Mouse (Mus musculus) CH12.LX (cell line): ENCODE data around the gene Tgfbi. TPM values are rescaled to one million over a fixed set of nuclear protein-coding genes. Genes with fewer than 3 reads are reported as not detected.

Experiments used
- DNase-seq: peaks from one replicate; pipeline ENCODE4 v3.0.0-alpha.2; 2013; ENCODE audit errors: extremely low read depth
- H3K27ac ChIP-seq: 2 replicates; pipeline ENCODE4 v1.5.1; 2012; ENCODE audit warnings: low read depth, mild to moderate bottlenecking, control low read depth, moderate library complexity; ENCODE audit not compliant: insufficient read depth
- H3K27me3 ChIP-seq: replicated peaks from 2 replicates; pipeline ENCODE3; 2012; ENCODE audit warnings: inconsistent platforms
- H3K36me3 ChIP-seq, 2 experiments: replicated peaks in 1 of 2; 2 replicates each; pipeline versions ENCODE3 to v1.6.1; 2012; ENCODE audit warnings: inconsistent platforms in 1 of 2, low read length in 1 of 2, mild to moderate bottlenecking in 1 of 2, mixed read lengths in 1 of 2, moderate library complexity in 1 of 2; ENCODE audit not compliant: control insufficient read depth in 1 of 2, insufficient read depth in 1 of 2
- H3K4me1 ChIP-seq, 2 experiments: 2 replicates each; pipeline ENCODE4 v1.6.1; 2012; ENCODE audit warnings: inconsistent platforms in 1 of 2, moderate library complexity in 1 of 2; ENCODE audit not compliant: insufficient read depth in 2 of 2, control insufficient read depth in 1 of 2
- H3K4me2 ChIP-seq: 2 replicates; pipeline ENCODE4 v1.6.1; 2012; ENCODE audit warnings: low read depth, mild to moderate bottlenecking, control low read depth; ENCODE audit not compliant: poor library complexity, insufficient read depth, severe bottlenecking
- H3K4me3 ChIP-seq, 3 experiments: fragments of 150-350 bp in 1 of 3; sonication (generic) in 1 of 3; replicated peaks in 1 of 3; 2 replicates each; pipeline versions ENCODE3 to v1.5.1; 2011 to 2012; ENCODE audit warnings: low read depth in 2 of 3, low read length in 2 of 3, mild to moderate bottlenecking in 2 of 3, moderate library complexity in 2 of 3, control low read depth in 1 of 3, improper control_type of control experiment in 1 of 3, inconsistent platforms in 1 of 3, mixed read lengths in 1 of 3; ENCODE audit not compliant: poor library complexity in 1 of 3
- H3K79me2 ChIP-seq: replicated peaks from 2 replicates; pipeline ENCODE4 v1.6.1; 2012; ENCODE audit warnings: mild to moderate bottlenecking, moderate library complexity; ENCODE audit not compliant: control insufficient read depth, poor library complexity, insufficient read depth, severe bottlenecking; ENCODE audit errors: extremely low read depth
- H3K9ac ChIP-seq: 2 replicates; pipeline ENCODE4 v1.6.1; 2012; ENCODE audit warnings: low read depth, mild to moderate bottlenecking, control low read depth, moderate library complexity; ENCODE audit not compliant: insufficient read depth
- H3K9me3 ChIP-seq: replicated peaks from 2 replicates; pipeline ENCODE3; 2012; ENCODE audit warnings: low read length, inconsistent platforms, mixed read lengths
- BHLHE40 ChIP-seq: IDR thresholded peaks from 2 replicates; pipeline ENCODE4 v1.6.1; 2011; ENCODE audit warnings: mild to moderate bottlenecking, low read depth, low read length, improper control_type of control experiment
- CHD1 ChIP-seq: IDR thresholded peaks from 2 replicates; pipeline ENCODE4 v1.6.1; 2012; ENCODE audit warnings: low read depth, low read length, improper control_type of control experiment, inconsistent platforms
- CHD2 ChIP-seq: IDR thresholded peaks from 2 replicates; pipeline ENCODE4 v1.6.1; 2011; ENCODE audit warnings: low read length, improper control_type of control experiment
- E2F4 ChIP-seq: IDR thresholded peaks from 2 replicates; pipeline ENCODE4 v1.6.1; 2011; ENCODE audit warnings: low read depth, low read length, improper control_type of control experiment; ENCODE audit not compliant: insufficient replicate concordance
- ELF1 ChIP-seq: IDR thresholded peaks from 2 replicates; pipeline ENCODE4 v1.6.1; 2014; ENCODE audit warnings: low read depth, mild to moderate bottlenecking, inconsistent platforms, low read length, improper control_type of control experiment
- EP300 ChIP-seq: IDR thresholded peaks from 2 replicates; pipeline ENCODE4 v1.6.1; 2011; ENCODE audit warnings: low read length, improper control_type of control experiment
- ETS1 ChIP-seq: conservative IDR thresholded peaks from 2 replicates; pipeline ENCODE4 v1.6.1; 2012; ENCODE audit warnings: low read depth, mild to moderate bottlenecking, inconsistent platforms, low read length, improper control_type of control experiment, moderate library complexity
- GABPA ChIP-seq: IDR thresholded peaks from 2 replicates; pipeline ENCODE4 v1.6.1; 2012; ENCODE audit warnings: low read depth, low read length, improper control_type of control experiment, inconsistent platforms; ENCODE audit not compliant: insufficient replicate concordance
- HCFC1 ChIP-seq: IDR thresholded peaks from 2 replicates; pipeline ENCODE4 v1.6.1; 2012; ENCODE audit warnings: low read depth, mild to moderate bottlenecking, inconsistent platforms, low read length, improper control_type of control experiment
- IRF4 ChIP-seq: IDR thresholded peaks from 2 replicates; pipeline ENCODE4 v1.6.1; 2014; ENCODE audit warnings: low read depth, mild to moderate bottlenecking, inconsistent platforms, low read length, improper control_type of control experiment
- JUN ChIP-seq: IDR thresholded peaks from 2 replicates; pipeline ENCODE4 v1.6.1; 2011; ENCODE audit warnings: low read depth, mild to moderate bottlenecking, low read length, improper control_type of control experiment, moderate library complexity; ENCODE audit not compliant: insufficient read depth
- MAX ChIP-seq: IDR thresholded peaks from 2 replicates; pipeline ENCODE4 v1.6.1; 2011; ENCODE audit warnings: low read length, improper control_type of control experiment
- MEF2A ChIP-seq: IDR thresholded peaks from 2 replicates; pipeline ENCODE4 v1.6.1; 2014; ENCODE audit warnings: low read depth, mild to moderate bottlenecking, inconsistent platforms, low read length, improper control_type of control experiment, borderline replicate concordance
- MXI1 ChIP-seq: IDR thresholded peaks from 2 replicates; pipeline ENCODE4 v1.6.1; 2011; ENCODE audit warnings: mild to moderate bottlenecking, low read depth, low read length, improper control_type of control experiment
- NRF1 ChIP-seq: IDR thresholded peaks from 2 replicates; pipeline ENCODE4 v1.6.1; 2014; ENCODE audit warnings: low read depth, mild to moderate bottlenecking, inconsistent platforms, low read length, improper control_type of control experiment, moderate library complexity
- PAX5 ChIP-seq: IDR thresholded peaks from 2 replicates; pipeline ENCODE4 v1.6.1; 2012; ENCODE audit warnings: low read length, inconsistent platforms, mixed read lengths
- POLR2AphosphoS2 ChIP-seq: IDR thresholded peaks from 2 replicates; pipeline ENCODE4 v1.6.1; 2011; ENCODE audit warnings: low read depth, low read length, improper control_type of control experiment
- SIN3A ChIP-seq: IDR thresholded peaks from 2 replicates; pipeline ENCODE4 v1.6.1; 2012; ENCODE audit warnings: low read length, improper control_type of control experiment, inconsistent platforms
- SMC3 ChIP-seq: IDR thresholded peaks from 2 replicates; pipeline ENCODE4 v1.6.1; 2011; ENCODE audit warnings: low read depth, low read length, improper control_type of control experiment
- TBP ChIP-seq: conservative IDR thresholded peaks from 2 replicates; pipeline ENCODE4 v1.6.1; 2011; ENCODE audit warnings: low read depth, low read length, improper control_type of control experiment
- UBTF ChIP-seq: IDR thresholded peaks from 2 replicates; pipeline ENCODE4 v1.6.1; 2012; ENCODE audit warnings: low read depth, mild to moderate bottlenecking, inconsistent platforms, low read length, improper control_type of control experiment, moderate library complexity
- USF1 ChIP-seq: IDR thresholded peaks from 2 replicates; pipeline ENCODE4 v1.6.1; 2014; ENCODE audit warnings: low read depth, mild to moderate bottlenecking, inconsistent platforms, low read length, improper control_type of control experiment
- USF2 ChIP-seq: conservative IDR thresholded peaks from 2 replicates; pipeline ENCODE4 v1.6.1; 2011; ENCODE audit warnings: low read depth, low read length, improper control_type of control experiment
- ZKSCAN1 ChIP-seq: IDR thresholded peaks from 2 replicates; pipeline ENCODE4 v1.6.1; 2012; ENCODE audit warnings: low read depth, inconsistent platforms, low read length, improper control_type of control experiment, borderline replicate concordance
- ZMIZ1 ChIP-seq: IDR thresholded peaks from 2 replicates; pipeline ENCODE4 v1.6.1; 2012; ENCODE audit warnings: low read depth, mild to moderate bottlenecking, inconsistent platforms, low read length, improper control_type of control experiment
- ZNF384 ChIP-seq: IDR thresholded peaks from 2 replicates; pipeline ENCODE4 v1.6.1; 2012; ENCODE audit warnings: low read depth, low read length, improper control_type of control experiment, inconsistent platforms
- dilution Hi-C: fragments of 300-500 bp; cut with MboI; formaldehyde crosslinking; loops from 2 replicates; pipeline ENCODE4 v1.14.3; 2020; ENCODE audit warnings: low sequenced_read_pairs; ENCODE audit not compliant: extremely low pct_unique_long_range_greater_than_20kb, extremely low pct_ligation_motif_present
- in situ Hi-C: fragments of 300-500 bp; cut with MboI; formaldehyde crosslinking; loops from 3 replicates; pipeline ENCODE4 v1.14.3; 2019; ENCODE audit warnings: low sequenced_read_pairs, low pct_ligation_motif_present, low pct_unique_long_range_greater_than_20kb, mixed read lengths
- polyA plus RNA-seq: library from polyadenylated mRNA; unstranded; fragments of >175 nt; gene quantifications from 2 replicates; pipeline ENCODE4 v1.2.1, GENCODE M21; 2012; ENCODE audit warnings: low read depth; ENCODE audit not compliant: insufficient read length
- total RNA-seq, 2 experiments: library from RNA; depleted of rRNA; stranded (reverse); fragments of 300-350 nt in 1 of 2; fragments of >200 nt in 1 of 2; gene quantifications; 2 replicates each; pipeline ENCODE4 v1.2.3; 2012 to 2014

Gene Tgfbi
- total and polyA plus RNA-seq, 3 experiments, result not detected

DNA sequence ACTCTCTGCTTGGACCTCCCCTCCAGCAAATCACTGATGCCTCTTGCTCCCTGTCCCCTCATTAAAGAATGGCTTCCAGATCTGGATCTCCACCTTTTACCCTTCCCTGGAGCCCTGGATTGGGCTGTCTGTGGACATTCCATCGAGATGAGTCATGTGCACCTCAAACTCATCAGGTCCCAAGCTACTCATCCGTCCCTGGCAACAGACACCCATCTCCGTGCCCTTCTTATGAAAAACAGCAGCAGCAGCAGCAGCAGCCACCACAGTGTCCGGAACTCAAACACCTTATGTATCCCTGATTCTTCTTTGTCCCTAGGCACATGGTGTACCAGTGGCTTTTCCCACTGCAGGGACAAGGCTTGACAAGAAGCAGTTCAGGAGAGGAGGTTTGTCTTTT is 1.5 kb upstream of the Tgfbi start:
- no peak for DNase-seq
- Histone ChIP-seq H3K36me3 (no peaks in the 10 kb centered on the region), H3K4me3 (no peak overlapping the region), H3K4me1 (no peaks in the 10 kb centered on the region; a peak in 1 of 4 replicates), H3K9ac (no peak overlapping the region), H3K4me2 (no peak overlapping the region), H3K27me3 (peaks cover 97% of the 10 kb centered on the region), H3K79me2 (no peaks in the 10 kb centered on the region), H3K9me3 (no peaks in the 10 kb centered on the region), H3K27ac (no peak overlapping the region)
- dilution Hi-C loops, result no loop called here
- in situ Hi-C loops, result no loop called here
- TF ChIP-seq HCFC1 (no peak), ZKSCAN1 (no peak), ZNF384 (no peak), MXI1 (no peak), JUN (no peak)

DNA sequence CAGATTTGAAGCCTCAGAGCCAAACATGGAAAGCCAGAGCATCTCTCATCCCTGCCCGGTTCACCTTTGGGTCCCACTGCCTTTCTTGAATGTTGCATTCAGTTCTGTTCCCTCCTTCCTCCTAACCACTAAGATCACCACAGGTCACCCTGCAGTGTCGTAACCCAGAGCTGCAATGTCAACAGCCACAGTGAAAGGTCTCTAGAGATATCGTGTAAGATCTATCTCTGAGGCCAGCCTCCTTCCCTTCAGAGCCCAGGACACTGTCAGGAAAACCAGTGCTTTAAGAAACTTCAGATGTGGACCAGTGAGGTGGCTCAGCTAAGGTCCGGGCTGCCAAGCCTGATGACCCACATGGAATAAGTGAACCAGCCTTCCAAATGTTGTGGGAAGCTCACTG is 1.8 kb downstream of the Tgfbi start:
- Histone ChIP-seq H3K9me3 (no peaks in the 10 kb centered on the region), H3K27me3 (peaks cover 92% of the 10 kb centered on the region)
- TF ChIP-seq UBTF (no peak), BHLHE40 (no peak), USF1 (no peak), EP300 (no peak), POLR2AphosphoS2 (no peak), ELF1 (no peak), E2F4 (no peak), USF2 (no peak), MEF2A (no peak), ZMIZ1 (no peak), MXI1 (no peak), ZKSCAN1 (no peak)
- TF ChIP-seq, all 38 proteins: peak for 0
- Histone ChIP-seq H3K79me2 (no peaks in the 10 kb centered on the region), H3K27ac (no peak overlapping the region), H3K4me1 (no peaks in the 10 kb centered on the region; a peak in 1 of 4 replicates), H3K4me2 (no peak overlapping the region), H3K4me3 (no peak overlapping the region), H3K36me3 (no peaks in the 10 kb centered on the region), H3K9ac (no peak overlapping the region)
- no peak for DNase-seq
- in situ Hi-C loops (no loop called here), dilution Hi-C loops (no loop called here)

DNA sequence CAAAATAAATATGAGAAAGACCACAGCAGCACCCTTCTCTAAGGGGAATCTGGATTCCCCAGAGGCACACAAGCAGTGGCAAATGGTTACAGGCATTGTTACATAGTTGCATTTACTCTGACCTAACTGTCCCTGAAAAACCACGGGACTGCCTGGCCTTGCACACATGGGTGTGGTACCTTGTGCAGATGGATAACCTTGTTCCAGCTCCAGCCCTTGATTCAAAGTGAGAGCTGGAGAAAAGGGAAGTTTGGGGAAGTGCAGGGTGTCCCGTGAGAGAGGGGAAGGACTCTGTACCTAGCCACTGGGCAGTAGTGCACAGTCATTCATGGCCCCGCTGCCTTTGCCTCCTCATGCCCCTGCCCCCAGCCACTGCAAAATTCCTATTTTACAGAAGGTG is 2.4 kb downstream of the Tgfbi start:
- Histone ChIP-seq H3K4me2 (no peak overlapping the region), H3K36me3 (no peaks in the 10 kb centered on the region), H3K4me3 (no peak overlapping the region), H3K27me3 (peaks cover 88% of the 10 kb centered on the region), H3K9ac (no peak overlapping the region), H3K79me2 (no peaks in the 10 kb centered on the region), H3K27ac (no peak overlapping the region), H3K4me1 (no peaks in the 10 kb centered on the region), H3K9me3 (no peaks in the 10 kb centered on the region)
- in situ Hi-C loops, result no loop called here
- no peak for DNase-seq
- dilution Hi-C loops, result no loop called here
- TF ChIP-seq CHD1 (no peak), E2F4 (no peak), PAX5 (no peak), UBTF (no peak), MEF2A (no peak), JUN (no peak), NRF1 (no peak), TBP (no peak), IRF4 (no peak), CHD2 (no peak), GABPA (no peak), MAX (no peak), ETS1 (no peak), SMC3 (no peak), ZKSCAN1 (no peak), SIN3A (no peak), POLR2AphosphoS2 (no peak), ZNF384 (no peak)
